Mouse (Mus musculus) forebrain, embryonic 12.5 days (tissue): Measurements from ENCODE around the gene Zim1. TPM values are rescaled to one million over a fixed set of nuclear protein-coding genes. Genes with fewer than 3 reads are reported as not detected.

Experiments used
- ATAC-seq: fragments of 200-750 bp; cut with Nextera tagmentation; 2 replicates; pipeline ENCODE4 v1.8.0; 2017; ENCODE audit warnings: moderate TSS enrichment; ENCODE audit not compliant: low FRiP score
- H3K27ac ChIP-seq: fragments of 300-500 bp; sonication (generic); 2 replicates; pipeline ENCODE4 v1.5.1; 2016; ENCODE audit warnings: mild to moderate bottlenecking
- H3K27me3 ChIP-seq: fragments of 300-500 bp; sonication (generic); 2 replicates; pipeline ENCODE4 v1.6.1; 2016; ENCODE audit warnings: mild to moderate bottlenecking
- H3K36me3 ChIP-seq: fragments of 300-500 bp; sonication (generic); replicated peaks from 2 replicates; pipeline ENCODE4 v1.6.1; 2016; ENCODE audit warnings: mild to moderate bottlenecking
- H3K4me1 ChIP-seq: fragments of 300-500 bp; sonication (generic); 2 replicates; pipeline ENCODE4 v1.6.1; 2016
- H3K4me2 ChIP-seq: fragments of 300-500 bp; sonication (generic); 2 replicates; pipeline ENCODE4 v1.6.1; 2016; ENCODE audit warnings: mild to moderate bottlenecking, moderate library complexity
- H3K4me3 ChIP-seq: fragments of 300-500 bp; sonication (generic); replicated peaks from 2 replicates; pipeline ENCODE4 v1.5.1; 2016; ENCODE audit warnings: mild to moderate bottlenecking
- H3K9ac ChIP-seq: fragments of 300-500 bp; sonication (generic); 2 replicates; pipeline ENCODE4 v1.6.1; 2016; ENCODE audit warnings: mild to moderate bottlenecking
- H3K9me3 ChIP-seq: fragments of 300-500 bp; sonication (generic); 2 replicates; pipeline ENCODE4 v1.6.1; 2016
- WGBS: fragments of 180-500 bp; shearing (Covaris S2); methylation state at CpG from one replicate; pipeline ENCODE4 v1.1.7; 2016; 5-methylcytosine and 5-hydroxymethylcytosine counted together
- polyA plus RNA-seq: library from polyadenylated mRNA; unstranded; fragments of >200 nt; fragmentation: Nextera tagmentation; extraction: Ambion mirVana; gene quantifications from 2 replicates; pipeline ENCODE4 v1.2.1, GENCODE M21; 2016

The Zim1 gene
- 0.80 and 1.1 TPM in 2 replicates for polyA plus RNA-seq

DNA sequence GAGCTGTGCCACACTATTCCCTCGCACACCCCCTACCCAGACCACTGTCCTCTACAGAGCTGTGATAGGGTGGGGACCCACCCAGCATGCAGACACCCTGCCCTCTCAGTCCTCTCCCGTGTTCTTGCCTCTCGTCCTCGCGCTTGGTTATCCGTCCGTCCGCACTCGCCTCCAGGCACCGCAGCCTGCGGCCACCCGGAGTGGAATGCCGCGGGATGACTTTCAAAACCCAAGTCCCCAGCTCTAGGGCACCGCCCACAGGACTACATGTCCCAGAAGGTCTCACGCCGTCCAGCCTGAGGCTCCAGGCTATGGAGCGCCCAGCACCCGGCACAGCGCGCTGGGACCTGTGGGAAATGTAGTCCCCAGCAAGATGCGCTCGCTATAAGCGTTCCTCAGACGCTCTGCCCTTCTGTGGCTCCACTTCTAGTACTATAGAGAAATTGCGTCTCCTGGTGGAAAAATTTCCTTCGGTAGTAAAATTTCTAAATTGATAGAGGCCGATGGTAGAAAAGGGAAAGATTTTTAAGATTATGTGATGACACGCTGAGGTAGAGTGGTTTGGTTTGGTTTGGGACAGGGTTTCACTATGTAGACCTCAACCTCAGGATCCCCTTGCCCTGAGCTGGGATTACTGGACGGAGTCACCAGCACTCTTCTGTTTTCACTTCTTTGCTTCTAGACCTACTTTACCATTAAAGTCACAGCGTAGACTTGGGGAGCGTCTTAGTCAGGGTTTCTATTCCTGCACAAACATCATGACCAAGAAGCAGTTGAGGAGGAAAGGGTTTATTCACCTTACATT lies at the start of gene Zim1:
Gene Zim1 (minus strand): TSS at position 210 of the 805 bp plus-strand sequence.
- H3K4me3 ChIP-seq: peak within 1 kb of the TSS; percentile 46
- H3K9me3 ChIP-seq: no peaks in the 10 kb centered on the region
- peak within 1 kb of the TSS; percentile 76 for H3K4me2 ChIP-seq
- 11% methylated on average over 32 of the region's 32 CpGs for WGBS
- H3K27me3 ChIP-seq: no peaks in the 10 kb centered on the region
- H3K9ac ChIP-seq: peak within 1 kb of the TSS; percentile 55; the same call in 1 of the 2 replicates
- ATAC-seq: peak; percentile 100
- no peaks in the 10 kb centered on the region for H3K4me1 ChIP-seq
- no peaks in the 10 kb centered on the region for H3K36me3 ChIP-seq
- no peak within 1 kb of the TSS for H3K27ac ChIP-seq

- ATAC-seq: no peak
- Histone ChIP-seq H3K27ac (no peak overlapping the region), H3K9ac (no peak overlapping the region), H3K36me3 (no peaks in the 10 kb centered on the region), H3K4me1 (peaks cover 3% of the 10 kb centered on the region; the same call in 1 of the 2 replicates), H3K4me3 (no peak overlapping the region), H3K4me2 (no peak overlapping the region), H3K27me3 (no peaks in the 10 kb centered on the region), H3K9me3 (no peaks in the 10 kb centered on the region)
- WGBS: 81% methylated on average over 10 of the region's 10 CpGs
These were observed 48.1 kb upstream of the Zim1 start for GRCm38 (mm10) chr7:6744281-6744904.

- 74% methylated on average over 1 of the region's 1 CpGs for WGBS
- no peaks in the 10 kb centered on the region for H3K4me1 ChIP-seq
- no peak overlapping the region for H3K27ac ChIP-seq
- H3K4me2 ChIP-seq: no peak overlapping the region
- ATAC-seq: no peak
- H3K27me3 ChIP-seq: no peaks in the 10 kb centered on the region
- no peak overlapping the region for H3K9ac ChIP-seq
- H3K36me3 ChIP-seq: no peaks in the 10 kb centered on the region
- H3K9me3 ChIP-seq: no peaks in the 10 kb centered on the region
- H3K4me3 ChIP-seq: no peak overlapping the region
These were observed 39.8 kb upstream of the Zim1 start for GRCm38 (mm10) chr7:6736060-6736459.

- no peaks in the 10 kb centered on the region for H3K4me1 ChIP-seq
- ATAC-seq: no peak
- WGBS: 41% methylated on average over 4 of the region's 4 CpGs
- H3K36me3 ChIP-seq: no peaks in the 10 kb centered on the region
- H3K27ac ChIP-seq: peak overlapping the region; percentile 22; the same call in 1 of the 2 replicates
- peaks cover 41% of the 10 kb centered on the region for H3K9me3 ChIP-seq
- peak overlapping the region; percentile 48; the same call in 1 of the 2 replicates for H3K9ac ChIP-seq
- no peaks in the 10 kb centered on the region for H3K27me3 ChIP-seq
- H3K4me2 ChIP-seq: peak overlapping the region; percentile 62
- peak overlapping the region; percentile 58 for H3K4me3 ChIP-seq
These were observed 35.7 kb upstream of the Zim1 start for GRCm38 (mm10) chr7:6731930-6732329.

DNA sequence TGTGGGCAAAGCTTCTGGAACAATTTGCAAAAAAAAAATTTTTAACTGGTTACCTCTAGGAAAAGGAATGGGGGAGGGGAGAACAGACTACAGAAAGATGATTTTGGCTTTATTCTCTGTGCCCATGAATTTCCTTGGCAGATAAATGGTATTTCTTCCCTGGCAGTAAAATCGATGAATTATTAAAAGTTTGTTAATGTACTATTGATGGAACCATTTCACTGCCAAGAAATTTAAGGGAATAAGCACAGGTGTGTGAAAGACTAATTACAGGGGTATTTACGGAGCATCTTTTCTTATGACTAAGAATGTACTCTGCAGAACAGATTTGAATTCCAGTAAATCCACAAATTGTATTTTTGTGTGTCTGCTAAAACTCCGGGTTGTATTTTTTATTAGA lies 35.1 kb upstream of the Zim1 start:
- Histone ChIP-seq H3K9ac (peak overlapping the region; percentile 48), H3K36me3 (no peaks in the 10 kb centered on the region), H3K9me3 (peaks cover 42% of the 10 kb centered on the region), H3K4me3 (peak overlapping the region; percentile 58), H3K27me3 (no peaks in the 10 kb centered on the region), H3K27ac (no peak overlapping the region), H3K4me2 (peak overlapping the region; percentile 62), H3K4me1 (no peaks in the 10 kb centered on the region)
- ATAC-seq: no peak
- WGBS: 49% methylated on average over 3 of the region's 3 CpGs

- H3K4me1 ChIP-seq: no peaks in the 10 kb centered on the region
- peak overlapping the region; percentile 58 for H3K4me3 ChIP-seq
- no peak for ATAC-seq
- WGBS: 46% methylated on average over 15 of the region's 15 CpGs
- H3K9me3 ChIP-seq: peaks cover 42% of the 10 kb centered on the region
- no peaks in the 10 kb centered on the region for H3K27me3 ChIP-seq
- peak overlapping the region; percentile 62 for H3K4me2 ChIP-seq
- H3K27ac ChIP-seq: peak overlapping the region; percentile 71
- H3K36me3 ChIP-seq: 0 out of 2 replicates have a peak, but pooled peaks cover under 1% of the 10 kb centered on the region
- peak overlapping the region; percentile 48 for H3K9ac ChIP-seq
These were observed 34.6 kb upstream of the Zim1 start for GRCm38 (mm10) chr7:6730801-6731200.

- WGBS: 51% methylated on average over 24 of the region's 24 CpGs
- H3K9me3 ChIP-seq: peaks cover 42% of the 10 kb centered on the region
- H3K4me3 ChIP-seq: peak within 1 kb of the TSS; percentile 58
- peak; percentile 53 for ATAC-seq
- H3K27me3 ChIP-seq: no peaks in the 10 kb centered on the region
- peak within 1 kb of the TSS; percentile 62 for H3K4me2 ChIP-seq
- 0 out of 2 replicates have a peak, but pooled peaks cover 6% of the 10 kb centered on the region for H3K36me3 ChIP-seq
- H3K9ac ChIP-seq: peak within 1 kb of the TSS; percentile 65
- H3K27ac ChIP-seq: peak within 1 kb of the TSS; percentile 94
- H3K4me1 ChIP-seq: no peaks in the 10 kb centered on the region
These were observed 34.0 kb upstream of the Zim1 start, which contains the start of the genes Peg3 and Usp29 for GRCm38 (mm10) chr7:6730241-6730640. TSS of gene Peg3 (minus strand) at chr7:6730431. TSS of gene Usp29 (plus strand) at chr7:6730578.

GRCm38 (mm10) chr7:6729061-6729817 lies 33.0 kb upstream of the Zim1 start:
- peak; percentile 72 for ATAC-seq
- Histone ChIP-seq H3K4me2 (peak overlapping the region; percentile 62), H3K27me3 (no peaks in the 10 kb centered on the region), H3K4me3 (peak overlapping the region; percentile 58), H3K9ac (peak overlapping the region; percentile 65), H3K4me1 (no peaks in the 10 kb centered on the region), H3K9me3 (peaks cover 42% of the 10 kb centered on the region), H3K36me3 (0 out of 2 replicates have a peak, but pooled peaks cover 6% of the 10 kb centered on the region), H3K27ac (peak overlapping the region; percentile 94)
- WGBS: 51% methylated on average over 37 of the region's 37 CpGs

- peak; percentile 83 for ATAC-seq
- Histone ChIP-seq H3K27ac (peak overlapping the region; percentile 94), H3K9ac (no peak overlapping the region), H3K4me1 (no peaks in the 10 kb centered on the region), H3K27me3 (no peaks in the 10 kb centered on the region), H3K4me3 (peak overlapping the region; percentile 58), H3K36me3 (0 out of 2 replicates have a peak, but pooled peaks cover 7% of the 10 kb centered on the region), H3K4me2 (peak overlapping the region; percentile 44), H3K9me3 (peaks cover 42% of the 10 kb centered on the region)
- WGBS: 48% methylated on average over 19 of the region's 19 CpGs
These were observed 32.1 kb upstream of the Zim1 start for GRCm38 (mm10) chr7:6728263-6728931.

GRCm38 (mm10) chr7:6727351-6728121 lies 31.3 kb upstream of the Zim1 start:
- Histone ChIP-seq H3K4me1 (no peaks in the 10 kb centered on the region), H3K9me3 (peaks cover 42% of the 10 kb centered on the region), H3K36me3 (peaks cover 10% of the 10 kb centered on the region; the same call in 1 of the 2 replicates), H3K27ac (peak overlapping the region; percentile 87), H3K4me3 (peak overlapping the region; percentile 58), H3K4me2 (peak overlapping the region; percentile 44), H3K27me3 (no peaks in the 10 kb centered on the region), H3K9ac (no peak overlapping the region)
- 46% methylated on average over 19 of the region's 19 CpGs for WGBS
- ATAC-seq: peak; percentile 51

- Histone ChIP-seq H3K4me3 (no peak overlapping the region), H3K27ac (no peak overlapping the region), H3K4me1 (no peaks in the 10 kb centered on the region), H3K4me2 (no peak overlapping the region), H3K9ac (no peak overlapping the region), H3K9me3 (no peaks in the 10 kb centered on the region), H3K27me3 (no peaks in the 10 kb centered on the region), H3K36me3 (peaks cover 66% of the 10 kb centered on the region)
- no peak for ATAC-seq
- WGBS: 94% methylated on average over 15 of the region's 15 CpGs
These were observed 13.1 kb upstream of the Zim1 start for GRCm38 (mm10) chr7:6709396-6709795.
